Mouse (Mus musculus): Measurements from ENCODE around the gene Dcps.

GRCm38 (mm10) chr9:35116391-35117381 lies 59.2 kb downstream of the Dcps start:
- TF ChIP-seq CTCF (IDR thresholded peaks at IDR 0.05; ENCODE audit: borderline replicate concordance, insufficient read depth, low read depth, low read length) = no peak
- no peak for TF ChIP-seq POLR2A (IDR thresholded peaks at IDR 0.05; ENCODE audit: borderline replicate concordance, insufficient read depth, low read length)
